Mouse (Mus musculus) hindbrain, embryonic 13.5 days (tissue): ENCODE data around the gene Mtmr2. TPM values are rescaled to one million over a fixed set of nuclear protein-coding genes. Genes with fewer than 3 reads are reported as not detected.
"Not testable (repeated sequence)": the region's sequence is repeated elsewhere in the genome, so short reads cannot be mapped to it uniquely, and the experiment has no call there.

Source experiments
- ATAC-seq: fragments of 200-750 bp; cut with Nextera tagmentation; 2 replicates; pipeline ENCODE4 v1.8.0; 2017; ENCODE audit warnings: moderate TSS enrichment; ENCODE audit not compliant: low FRiP score
- H3K27ac ChIP-seq: fragments of 300-500 bp; sonication (generic); 2 replicates; pipeline ENCODE4 v1.5.1; 2015; ENCODE audit warnings: inconsistent platforms, mild to moderate bottlenecking, moderate library complexity
- H3K27me3 ChIP-seq: fragments of 300-500 bp; sonication (generic); 2 replicates; pipeline ENCODE4 v1.6.1; 2015; ENCODE audit warnings: mild to moderate bottlenecking, inconsistent platforms
- H3K36me3 ChIP-seq: fragments of 300-500 bp; sonication (generic); 2 replicates; pipeline ENCODE4 v1.6.1; 2015; ENCODE audit warnings: mild to moderate bottlenecking, inconsistent platforms
- H3K4me1 ChIP-seq: fragments of 300-500 bp; sonication (generic); replicated peaks from 2 replicates; pipeline ENCODE4 v1.6.1; 2015; ENCODE audit warnings: inconsistent platforms
- H3K4me2 ChIP-seq: fragments of 300-500 bp; sonication (generic); 2 replicates; pipeline ENCODE4 v1.6.1; 2015; ENCODE audit warnings: inconsistent platforms, mild to moderate bottlenecking, moderate library complexity
- H3K4me3 ChIP-seq: fragments of 300-500 bp; sonication (generic); 2 replicates; pipeline ENCODE4 v1.5.1; 2015; ENCODE audit warnings: mild to moderate bottlenecking, inconsistent platforms
- H3K9ac ChIP-seq: fragments of 300-500 bp; sonication (generic); 2 replicates; pipeline ENCODE4 v1.6.1; 2015; ENCODE audit warnings: mild to moderate bottlenecking, inconsistent platforms
- H3K9me3 ChIP-seq: fragments of 300-500 bp; sonication (generic); 2 replicates; pipeline ENCODE4 v1.6.1; 2016; ENCODE audit warnings: inconsistent platforms
- WGBS: fragments of 180-500 bp; shearing (Covaris S2); methylation state at CpG from one replicate; pipeline ENCODE4 v1.1.7; 2015; 5-methylcytosine and 5-hydroxymethylcytosine counted together
- polyA plus RNA-seq: library from polyadenylated mRNA; unstranded; fragments of >200 nt; fragmentation: Nextera tagmentation; extraction: Ambion mirVana; gene quantifications from 2 replicates; pipeline ENCODE4 v1.2.1, GENCODE M21; 2015

The Mtmr2 gene
- polyA plus RNA-seq, 1 experiment from 2014 or later = 54.9 TPM

- Histone ChIP-seq H3K4me3 (no peak overlapping the region), H3K4me2 (no peak overlapping the region), H3K9ac (no peak overlapping the region), H3K9me3 (no peaks in the 10 kb centered on the region; the same call in 1 of the 2 replicates), H3K27ac (no peak overlapping the region), H3K27me3 (no peaks in the 10 kb centered on the region), H3K4me1 (peaks cover 17% of the 10 kb centered on the region), H3K36me3 (no peaks in the 10 kb centered on the region)
- no peak for ATAC-seq
- WGBS = 78% methylated on average over 4 of the region's 4 CpGs
These were observed 4.3 kb downstream of the Mtmr2 start for GRCm38 (mm10) chr9:13752543-13752942.

GRCm38 (mm10) chr9:13760430-13760829, 12.2 kb downstream of the Mtmr2 start:
- no peaks in the 10 kb centered on the region for H3K27me3 ChIP-seq
- 0 out of 2 replicates have a peak, but pooled peaks cover 3% of the 10 kb centered on the region for H3K9me3 ChIP-seq
- 95% methylated on average over 3 of the region's 3 CpGs for WGBS
- H3K4me3 ChIP-seq = no peak overlapping the region
- no peak overlapping the region for H3K4me2 ChIP-seq
- peaks cover 8% of the 10 kb centered on the region; the same call in 1 of the 2 replicates for H3K36me3 ChIP-seq
- no peak overlapping the region for H3K9ac ChIP-seq
- H3K4me1 ChIP-seq = 0 out of 2 replicates have a peak, but pooled peaks cover 2% of the 10 kb centered on the region
- ATAC-seq = no peak
- H3K27ac ChIP-seq = no peak overlapping the region

- Histone ChIP-seq H3K27me3 (no peaks in the 10 kb centered on the region), H3K4me3 (no peak overlapping the region), H3K27ac (peak overlapping the region; percentile 23; the same call in 1 of the 2 replicates), H3K4me1 (0 out of 2 replicates have a peak, but pooled peaks cover 5% of the 10 kb centered on the region), H3K9me3 (no peaks in the 10 kb centered on the region), H3K4me2 (no peak overlapping the region), H3K9ac (no peak overlapping the region), H3K36me3 (no peaks in the 10 kb centered on the region)
- ATAC-seq = no peak
- WGBS = 73% methylated on average over 2 of the region's 2 CpGs
These were observed 17.4 kb downstream of the Mtmr2 start for GRCm38 (mm10) chr9:13765624-13766023.

GRCm38 (mm10) chr9:13766570-13766969, 18.4 kb downstream of the Mtmr2 start:
- 87% methylated on average over 7 of the region's 7 CpGs for WGBS
- no peak for ATAC-seq

GRCm38 (mm10) chr9:13774732-13775131, 26.5 kb downstream of the Mtmr2 start:
- no peaks in the 10 kb centered on the region for H3K27me3 ChIP-seq
- WGBS = 88% methylated on average over 1 of the region's 1 CpGs
- 0 out of 2 replicates have a peak, but pooled peaks cover 3% of the 10 kb centered on the region for H3K4me1 ChIP-seq
- no peak overlapping the region for H3K27ac ChIP-seq
- ATAC-seq = no peak
- no peaks in the 10 kb centered on the region for H3K9me3 ChIP-seq
- no peaks in the 10 kb centered on the region for H3K36me3 ChIP-seq
- H3K9ac ChIP-seq = no peak overlapping the region
- H3K4me3 ChIP-seq = no peak overlapping the region
- H3K4me2 ChIP-seq = no peak overlapping the region

More at GRCm38 (mm10) chr9:13766570-13766969, 18.4 kb downstream of the Mtmr2 start:
- H3K9me3 ChIP-seq = no peaks in the 10 kb centered on the region
- H3K27ac ChIP-seq = no peak overlapping the region
- no peak overlapping the region for H3K9ac ChIP-seq
- no peak overlapping the region for H3K4me2 ChIP-seq
- no peak overlapping the region for H3K4me3 ChIP-seq
- H3K4me1 ChIP-seq = 0 out of 2 replicates have a peak, but pooled peaks cover 5% of the 10 kb centered on the region
- no peaks in the 10 kb centered on the region for H3K27me3 ChIP-seq
- no peaks in the 10 kb centered on the region for H3K36me3 ChIP-seq

- Histone ChIP-seq H3K9ac (no peak overlapping the region), H3K4me2 (no peak overlapping the region), H3K4me3 (no peak overlapping the region), H3K27ac (no peak overlapping the region), H3K27me3 (no peaks in the 10 kb centered on the region), H3K36me3 (peaks cover 22% of the 10 kb centered on the region), H3K4me1 (no peaks in the 10 kb centered on the region), H3K9me3 (0 out of 2 replicates have a peak, but pooled peaks cover 4% of the 10 kb centered on the region)
- WGBS = 98% methylated on average over 1 of the region's 1 CpGs
- ATAC-seq = no peak
These were observed 33.8 kb downstream of the Mtmr2 start for GRCm38 (mm10) chr9:13781985-13782384.

GRCm38 (mm10) chr9:13790864-13791263, 42.7 kb downstream of the Mtmr2 start:
- not testable (repeated sequence) for H3K4me1 ChIP-seq, H3K4me2 ChIP-seq, H3K27ac ChIP-seq, H3K9ac ChIP-seq, H3K9me3 ChIP-seq, H3K27me3 ChIP-seq, H3K4me3 ChIP-seq, ATAC-seq
- WGBS = 98% methylated on average over 7 of the region's 8 CpGs
- peaks cover 55% of the 10 kb centered on the region for H3K36me3 ChIP-seq

- Histone ChIP-seq H3K4me2 (no peak overlapping the region), H3K9ac (no peak overlapping the region), H3K27ac (no peak overlapping the region), H3K27me3 (no peaks in the 10 kb centered on the region), H3K4me3 (no peak overlapping the region), H3K36me3 (peaks cover 54% of the 10 kb centered on the region), H3K9me3 (no peaks in the 10 kb centered on the region), H3K4me1 (no peaks in the 10 kb centered on the region)
- no peak for ATAC-seq
- WGBS = 88% methylated on average over 1 of the region's 1 CpGs
These were observed 46.1 kb downstream of the Mtmr2 start for GRCm38 (mm10) chr9:13794302-13794701.

- WGBS = 98% methylated on average over 2 of the region's 2 CpGs
- H3K9ac ChIP-seq = no peak overlapping the region
- ATAC-seq = no peak
- no peaks in the 10 kb centered on the region for H3K9me3 ChIP-seq
- H3K36me3 ChIP-seq = peaks cover 54% of the 10 kb centered on the region
- H3K4me2 ChIP-seq = no peak overlapping the region
- no peak overlapping the region for H3K4me3 ChIP-seq
- H3K4me1 ChIP-seq = no peaks in the 10 kb centered on the region
- no peak overlapping the region for H3K27ac ChIP-seq
- H3K27me3 ChIP-seq = no peaks in the 10 kb centered on the region
These were observed 46.5 kb downstream of the Mtmr2 start for GRCm38 (mm10) chr9:13794756-13795155.

GRCm38 (mm10) chr9:13804480-13804879, 56.3 kb downstream of the Mtmr2 start:
- H3K27me3 ChIP-seq = no peaks in the 10 kb centered on the region
- H3K4me3 ChIP-seq = no peak overlapping the region
- no peaks in the 10 kb centered on the region for H3K4me1 ChIP-seq
- ATAC-seq = no peak
- no peak overlapping the region for H3K27ac ChIP-seq
- no peaks in the 10 kb centered on the region for H3K9me3 ChIP-seq
- H3K4me2 ChIP-seq = no peak overlapping the region
- peaks cover 69% of the 10 kb centered on the region for H3K36me3 ChIP-seq
- no peak overlapping the region for H3K9ac ChIP-seq
- 87% methylated on average over 1 of the region's 1 CpGs for WGBS

- peaks cover 73% of the 10 kb centered on the region for H3K36me3 ChIP-seq
- no peak overlapping the region for H3K4me3 ChIP-seq
- H3K4me1 ChIP-seq = no peaks in the 10 kb centered on the region
- 92% methylated on average over 7 of the region's 7 CpGs for WGBS
- ATAC-seq = no peak
- no peak overlapping the region for H3K27ac ChIP-seq
- no peaks in the 10 kb centered on the region for H3K9me3 ChIP-seq
- no peak overlapping the region for H3K9ac ChIP-seq
- H3K4me2 ChIP-seq = no peak overlapping the region
- H3K27me3 ChIP-seq = no peaks in the 10 kb centered on the region
These were observed 58.6 kb downstream of the Mtmr2 start for GRCm38 (mm10) chr9:13806854-13807253.

- H3K27me3 ChIP-seq = no peaks in the 10 kb centered on the region
- ATAC-seq = no peak
- no peaks in the 10 kb centered on the region for H3K4me1 ChIP-seq
- no peak overlapping the region for H3K9ac ChIP-seq
- H3K4me3 ChIP-seq = no peak overlapping the region
- WGBS = 94% methylated on average over 5 of the region's 5 CpGs
- no peaks in the 10 kb centered on the region for H3K9me3 ChIP-seq
- no peak overlapping the region for H3K27ac ChIP-seq
- peaks cover 79% of the 10 kb centered on the region for H3K36me3 ChIP-seq
- no peak overlapping the region for H3K4me2 ChIP-seq
These were observed 59.4 kb downstream of the Mtmr2 start for GRCm38 (mm10) chr9:13807657-13808056.

GRCm38 (mm10) chr9:13809937-13810336, 61.7 kb downstream of the Mtmr2 start:
- Histone ChIP-seq H3K36me3 (peaks cover 71% of the 10 kb centered on the region), H3K4me1 (no peaks in the 10 kb centered on the region), H3K4me3 (no peak overlapping the region), H3K9ac (no peak overlapping the region), H3K9me3 (no peaks in the 10 kb centered on the region), H3K4me2 (no peak overlapping the region), H3K27ac (no peak overlapping the region), H3K27me3 (no peaks in the 10 kb centered on the region)
- no peak for ATAC-seq
